Mouse (Mus musculus): ENCODE results near the gene Vstm4. TPM values are rescaled to one million over a fixed set of nuclear protein-coding genes. Genes with fewer than 3 reads are reported as not detected.

Vstm4 gene
- polyA plus RNA-seq, 1 experiment from 2014 or later = 2.2 TPM

- DNase-seq (ENCODE audit: low spot score) = no peak
- Histone ChIP-seq H3K4me1 (peaks cover 48% of the 10 kb centered on the region), H3K27me3 (replicated peaks; ENCODE audit: low read depth, poor library complexity, severe bottlenecking) (no peaks in the 10 kb centered on the region), H3K4me3 (no peak overlapping the region), H3K36me3 (replicated peaks) (no peaks in the 10 kb centered on the region), H3K9me3 (no peaks in the 10 kb centered on the region), H3K27ac (replicated peaks) (peak overlapping the region; percentile 75)
- WGBS = 50% methylated on average over 6 of the region's 6 CpGs
Observed at GRCm38 (mm10) chr14:32827994-32828650, 28.4 kb upstream of the Vstm4 start.

- Histone ChIP-seq H3K27ac (replicated peaks) (no peak within 1 kb of the TSS), H3K9me3 (no peaks in the 10 kb centered on the region), H3K4me3 (no peak within 1 kb of the TSS), H3K36me3 (replicated peaks) (no peaks in the 10 kb centered on the region), H3K4me1 (peaks cover 11% of the 10 kb centered on the region; the same call in 1 of the 2 replicates), H3K27me3 (replicated peaks; ENCODE audit: low read depth, poor library complexity, severe bottlenecking) (0 out of 2 replicates have a peak, but pooled peaks cover 4% of the 10 kb centered on the region)
- WGBS = 75% methylated on average over 8 of the region's 8 CpGs
- no peak for DNase-seq (ENCODE audit: low spot score)
Observed at GRCm38 (mm10) chr14:32833847-32834246, 22.7 kb upstream of the Vstm4 start, which contains the start of gene Fam170b. Gene Fam170b, plus strand, starts transcription at chr14:32833962.

GRCm38 (mm10) chr14:32835181-32835580, 21.4 kb upstream of the Vstm4 start:
- H3K36me3 ChIP-seq (replicated peaks) = no peaks in the 10 kb centered on the region
- DNase-seq (ENCODE audit: low spot score) = no peak
- peaks cover 11% of the 10 kb centered on the region; the same call in 1 of the 2 replicates for H3K4me1 ChIP-seq
- no peak overlapping the region for H3K27ac ChIP-seq (replicated peaks)
- H3K4me3 ChIP-seq = no peak overlapping the region
- 90% methylated on average over 14 of the region's 14 CpGs for WGBS
- no peaks in the 10 kb centered on the region for H3K9me3 ChIP-seq
- 0 out of 2 replicates have a peak, but pooled peaks cover 4% of the 10 kb centered on the region for H3K27me3 ChIP-seq (replicated peaks; ENCODE audit: low read depth, poor library complexity, severe bottlenecking)

- H3K27ac ChIP-seq (replicated peaks) = no peak overlapping the region
- peaks cover 11% of the 10 kb centered on the region; the same call in 1 of the 2 replicates for H3K4me1 ChIP-seq
- no peaks in the 10 kb centered on the region for H3K36me3 ChIP-seq (replicated peaks)
- 0 out of 2 replicates have a peak, but pooled peaks cover 4% of the 10 kb centered on the region for H3K27me3 ChIP-seq (replicated peaks; ENCODE audit: low read depth, poor library complexity, severe bottlenecking)
- DNase-seq (ENCODE audit: low spot score) = no peak
- WGBS = 95% methylated on average over 14 of the region's 14 CpGs
- H3K9me3 ChIP-seq = no peaks in the 10 kb centered on the region
- no peak overlapping the region for H3K4me3 ChIP-seq
Observed at GRCm38 (mm10) chr14:32835596-32835995, 21.0 kb upstream of the Vstm4 start.

GRCm38 (mm10) chr14:32836191-32836590, 20.4 kb upstream of the Vstm4 start:
- Histone ChIP-seq H3K27ac (replicated peaks) (no peak overlapping the region; the same call in 1 of the 2 replicates), H3K4me3 (no peak overlapping the region), H3K4me1 (peaks cover 11% of the 10 kb centered on the region; the same call in 1 of the 2 replicates), H3K36me3 (replicated peaks) (no peaks in the 10 kb centered on the region), H3K9me3 (no peaks in the 10 kb centered on the region), H3K27me3 (replicated peaks; ENCODE audit: low read depth, poor library complexity, severe bottlenecking) (0 out of 2 replicates have a peak, but pooled peaks cover 4% of the 10 kb centered on the region)
- WGBS = 88% methylated on average over 11 of the region's 11 CpGs
- DNase-seq (ENCODE audit: low spot score) = no peak

GRCm38 (mm10) chr14:32842052-32842451, 14.5 kb upstream of the Vstm4 start:
- no peak overlapping the region for H3K27ac ChIP-seq (replicated peaks)
- no peaks in the 10 kb centered on the region for H3K36me3 ChIP-seq (replicated peaks)
- no peaks in the 10 kb centered on the region for H3K9me3 ChIP-seq
- no peaks in the 10 kb centered on the region for H3K27me3 ChIP-seq (replicated peaks; ENCODE audit: low read depth, poor library complexity, severe bottlenecking)
- no peak overlapping the region for H3K4me3 ChIP-seq
- no peak for DNase-seq (ENCODE audit: low spot score)
- H3K4me1 ChIP-seq = no peaks in the 10 kb centered on the region

- Histone ChIP-seq H3K27me3 (replicated peaks; ENCODE audit: low read depth, poor library complexity, severe bottlenecking) (peaks cover 36% of the 10 kb centered on the region), H3K4me1 (0 out of 2 replicates have a peak, but pooled peaks cover 3% of the 10 kb centered on the region), H3K9me3 (no peaks in the 10 kb centered on the region), H3K36me3 (replicated peaks) (no peaks in the 10 kb centered on the region), H3K27ac (replicated peaks) (no peak overlapping the region), H3K4me3 (no peak overlapping the region)
- WGBS = 90% methylated on average over 4 of the region's 4 CpGs
- DNase-seq (ENCODE audit: low spot score) = no peak
Observed at GRCm38 (mm10) chr14:32854059-32854458, 2.5 kb upstream of the Vstm4 start.

GRCm38 (mm10) chr14:32856246-32856645, 310 bp upstream of the Vstm4 start:
- Histone ChIP-seq H3K4me3 (peak overlapping the region; percentile 71), H3K9me3 (no peaks in the 10 kb centered on the region), H3K27ac (replicated peaks) (no peak overlapping the region), H3K27me3 (replicated peaks; ENCODE audit: low read depth, poor library complexity, severe bottlenecking) (peaks cover 39% of the 10 kb centered on the region), H3K36me3 (replicated peaks) (no peaks in the 10 kb centered on the region), H3K4me1 (peaks cover 20% of the 10 kb centered on the region)
- 39% methylated on average over 5 of the region's 5 CpGs for WGBS
- no peak for DNase-seq (ENCODE audit: low spot score)

GRCm38 (mm10) chr14:32858361-32858760, 1.8 kb downstream of the Vstm4 start:
- DNase-seq (ENCODE audit: low spot score) = no peak
- no peaks in the 10 kb centered on the region for H3K9me3 ChIP-seq
- peaks cover 39% of the 10 kb centered on the region for H3K27me3 ChIP-seq (replicated peaks; ENCODE audit: low read depth, poor library complexity, severe bottlenecking)
- WGBS = 94% methylated on average over 10 of the region's 10 CpGs
- H3K4me3 ChIP-seq = no peak overlapping the region
- no peak overlapping the region for H3K27ac ChIP-seq (replicated peaks)
- no peaks in the 10 kb centered on the region for H3K36me3 ChIP-seq (replicated peaks)
- peaks cover 26% of the 10 kb centered on the region for H3K4me1 ChIP-seq

GRCm38 (mm10) chr14:32858941-32859510, 2.5 kb downstream of the Vstm4 start:
- H3K36me3 ChIP-seq (replicated peaks) = no peaks in the 10 kb centered on the region
- no peak overlapping the region for H3K4me3 ChIP-seq
- no peak overlapping the region for H3K27ac ChIP-seq (replicated peaks)
- no peak for DNase-seq (ENCODE audit: low spot score)
- WGBS = 77% methylated on average over 6 of the region's 6 CpGs
- no peaks in the 10 kb centered on the region for H3K9me3 ChIP-seq
- H3K27me3 ChIP-seq (replicated peaks; ENCODE audit: low read depth, poor library complexity, severe bottlenecking) = peaks cover 39% of the 10 kb centered on the region
- H3K4me1 ChIP-seq = peaks cover 26% of the 10 kb centered on the region

- peaks cover 39% of the 10 kb centered on the region for H3K27me3 ChIP-seq (replicated peaks; ENCODE audit: low read depth, poor library complexity, severe bottlenecking)
- no peaks in the 10 kb centered on the region for H3K9me3 ChIP-seq
- peak; percentile 24 for DNase-seq (ENCODE audit: low spot score)
- H3K4me3 ChIP-seq = no peak overlapping the region
- H3K36me3 ChIP-seq (replicated peaks) = no peaks in the 10 kb centered on the region
- peaks cover 26% of the 10 kb centered on the region for H3K4me1 ChIP-seq
- WGBS = 58% methylated on average over 11 of the region's 11 CpGs
- H3K27ac ChIP-seq (replicated peaks) = 0 out of 2 replicates have a peak overlapping the region, but pooled peaks have one; percentile 10
Observed at GRCm38 (mm10) chr14:32859831-32860569, 3.4 kb downstream of the Vstm4 start.

- WGBS = 27% methylated on average over 6 of the region's 6 CpGs
- Histone ChIP-seq H3K9me3 (no peaks in the 10 kb centered on the region), H3K27ac (replicated peaks) (peak overlapping the region; percentile 44; the same call in 1 of the 2 replicates), H3K4me3 (no peak overlapping the region), H3K36me3 (replicated peaks) (no peaks in the 10 kb centered on the region), H3K27me3 (replicated peaks; ENCODE audit: low read depth, poor library complexity, severe bottlenecking) (peaks cover 29% of the 10 kb centered on the region), H3K4me1 (peaks cover 26% of the 10 kb centered on the region)
- DNase-seq (ENCODE audit: low spot score) = peak; percentile 28
Observed at GRCm38 (mm10) chr14:32861149-32861581, 4.6 kb downstream of the Vstm4 start.
